Mouse (Mus musculus) induced T-regulatory cell, adult 2 months (primary cell): Measurements from ENCODE around the gene Pip5k1b.

Experiments
- DNase-seq: peaks from one replicate; pipeline ENCODE4 v3.0.0-alpha.2; 2012; ENCODE audit warnings: low read depth

Pip5k1b gene

GRCm38 (mm10) chr19:24416975-24417658, 138.6 kb downstream of the Pip5k1b start:
- DNase-seq: no peak

- peak; percentile 2 for DNase-seq
Observed at GRCm38 (mm10) chr19:24415778-24416621, 139.7 kb downstream of the Pip5k1b start.

GRCm38 (mm10) chr19:24408863-24409564, 146.7 kb downstream of the Pip5k1b start:
- no peak for DNase-seq

- no peak for DNase-seq
Observed at GRCm38 (mm10) chr19:24404716-24405115, 151.0 kb downstream of the Pip5k1b start.

GRCm38 (mm10) chr19:24403245-24403644, 152.4 kb downstream of the Pip5k1b start:
- DNase-seq: no peak

GRCm38 (mm10) chr19:24393920-24394319, 161.8 kb downstream of the Pip5k1b start:
- DNase-seq: no peak

- DNase-seq: no peak
Observed at GRCm38 (mm10) chr19:24391519-24392251, 164.0 kb downstream of the Pip5k1b start.

GRCm38 (mm10) chr19:24386956-24387865, 168.5 kb downstream of the Pip5k1b start:
- no peak for DNase-seq

GRCm38 (mm10) chr19:24378470-24378869, 177.2 kb downstream of the Pip5k1b start:
- no peak for DNase-seq

GRCm38 (mm10) chr19:24371763-24372640, 183.7 kb downstream of the Pip5k1b start:
- DNase-seq: no peak

- DNase-seq: no peak
Observed at GRCm38 (mm10) chr19:24368419-24368818, 187.3 kb downstream of the Pip5k1b start.

GRCm38 (mm10) chr19:24367722-24368121, 187.9 kb downstream of the Pip5k1b start:
- no peak for DNase-seq

- DNase-seq: no peak
Observed at GRCm38 (mm10) chr19:24366747-24367146, 188.9 kb downstream of the Pip5k1b start.

GRCm38 (mm10) chr19:24362626-24363321, 192.9 kb downstream of the Pip5k1b start:
- no peak for DNase-seq

GRCm38 (mm10) chr19:24359270-24359669, 196.4 kb downstream of the Pip5k1b start:
- DNase-seq: no peak

GRCm38 (mm10) chr19:24352298-24352959, 203.2 kb downstream of the Pip5k1b start:
- no peak for DNase-seq

- no peak for DNase-seq
Observed at GRCm38 (mm10) chr19:24344501-24344900, 211.2 kb downstream of the Pip5k1b start.

GRCm38 (mm10) chr19:24342786-24343185, 212.9 kb downstream of the Pip5k1b start:
- DNase-seq: no peak
